Mouse (Mus musculus): ENCODE results near the gene Vmn1r163.
"Not testable (repeated sequence)": the region's sequence is repeated elsewhere in the genome, so short reads cannot be mapped to it uniquely, and the experiment has no call there.

Gene Vmn1r163

GRCm38 (mm10) chr7:23055240-23055639 lies at the start of gene Vmn1r163:
Gene Vmn1r163 (plus strand): TSS chr7:23055540.
- H3K36me3 ChIP-seq (ENCODE audit: control insufficient read depth, insufficient read depth, low read length, poor library complexity, severe bottlenecking); DNase-seq (ENCODE audit: low read depth, low spot score); H3K27me3 ChIP-seq (ENCODE audit: control insufficient read depth, insufficient read depth, low read length, poor library complexity, severe bottlenecking): not testable (repeated sequence)

- H3K36me3 ChIP-seq (ENCODE audit: control insufficient read depth, insufficient read depth, low read length, poor library complexity, severe bottlenecking); H3K27me3 ChIP-seq (ENCODE audit: control insufficient read depth, insufficient read depth, low read length, poor library complexity, severe bottlenecking); DNase-seq (ENCODE audit: low read depth, low spot score): not testable (repeated sequence)
Observed at GRCm38 (mm10) chr7:23019823-23020222, 35.5 kb upstream of the Vmn1r163 start, which contains the start of gene Gm4216. Gene Gm4216 (minus strand): TSS chr7:23019923.

- DNase-seq (ENCODE audit: low read depth, low spot score); H3K27me3 ChIP-seq (ENCODE audit: control insufficient read depth, insufficient read depth, low read length, poor library complexity, severe bottlenecking); H3K36me3 ChIP-seq (ENCODE audit: control insufficient read depth, insufficient read depth, low read length, poor library complexity, severe bottlenecking): not testable (repeated sequence)
Observed at GRCm38 (mm10) chr7:23067356-23067755, 12.0 kb downstream of the Vmn1r163 start, which contains the start of gene Gm8720. Gene Gm8720 (minus strand): TSS chr7:23067456.

All from splenic B cell, adult 2 months (primary cell).